15 mouse cellular contexts compared by ENCODE assay signal in the genomic region with DNA sequence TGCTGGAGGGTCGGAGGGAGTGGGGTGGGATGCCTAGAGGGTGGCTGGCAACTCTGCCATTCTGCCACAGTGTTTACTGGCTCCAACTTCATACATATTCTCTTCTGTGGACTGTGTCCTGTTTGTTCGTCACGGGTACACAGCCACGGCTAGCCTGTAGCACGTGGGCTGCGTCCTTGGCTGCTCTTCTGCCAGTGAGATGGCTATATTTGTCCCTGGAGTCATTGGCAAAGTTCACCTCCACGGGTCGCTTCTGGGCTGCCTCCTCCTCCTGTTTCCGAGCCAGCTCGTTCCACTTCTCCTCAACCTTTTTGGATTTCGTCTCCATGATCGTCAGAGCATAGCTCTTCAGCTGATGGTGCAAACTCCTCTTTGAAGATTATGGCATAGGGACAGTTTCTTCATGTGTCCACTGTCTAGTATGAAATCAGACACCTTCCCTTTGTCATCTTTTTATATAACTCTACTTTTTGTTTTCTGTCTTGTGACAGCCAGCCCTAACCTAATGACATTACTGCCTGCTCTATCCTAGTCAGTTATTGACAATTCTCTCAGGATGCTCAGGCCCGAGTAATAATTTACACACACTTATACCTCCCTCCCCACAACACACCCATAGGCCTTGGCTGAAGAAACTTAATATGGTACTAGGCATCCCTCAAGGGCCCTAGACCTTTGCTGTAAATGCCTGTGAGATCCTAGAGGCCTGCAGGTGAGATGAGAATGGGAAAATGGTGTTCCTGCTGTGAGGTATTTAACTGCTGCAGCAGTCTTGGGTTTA. TPM values are rescaled to one million over a fixed set of nuclear protein-coding genes. Genes with fewer than 3 reads are reported as not detected.
A peak's percentile ranks its signal among the peaks of the same experiment; 100 is the strongest.
DNase-seq lines count a peak whose midpoint lies in the region; ATAC-seq and TF ChIP-seq lines count a peak whose summit lies in the region.
"Had no signal": no experiment of that assay in that cellular context is flagged by ENCODE, and none has a peak within 500 bp of the region (broad histone marks: within the 10 kb centered on the region; RNA-seq: fewer than 3 reads in every experiment).

No protein-coding gene starts in this region.

- H3K9me3 ChIP-seq in heart, postnatal 0 days (replicated peaks; ENCODE audit: control insufficient read depth, low read length) = no peaks in the 10 kb centered on the region
- no peaks in the 10 kb centered on the region for H3K9me3 ChIP-seq in hindbrain, embryonic 10.5 days
- H3K9me3 ChIP-seq: G1E; limb, embryonic 13.5 days; neural tube, embryonic 13.5 days had no signal

- DNase-seq in gastrocnemius, adult 8-10 months (ENCODE audit: low spot score in 2 of 2) = peak; percentile 22 to 49
- no peak for DNase-seq in gastrocnemius, postnatal 4 days (ENCODE audit: low spot score in 2 of 2)
- DNase-seq in heart, postnatal 0 days (ENCODE audit: low spot score) = peak; percentile 32
- DNase-seq in kidney, adult 18-20 months = peak; percentile 61
- peak; percentile 67 for DNase-seq in kidney, postnatal 14 days
- no peak for DNase-seq in spleen, postnatal 14 days (ENCODE audit: low spot score in 2 of 2)
- DNase-seq in ovary, postnatal 14 days (ENCODE audit: low spot score) = no peak
- DNase-seq in hindbrain, embryonic 10.5 days (ENCODE audit: low spot score) = no peak
- DNase-seq: cerebellum, postnatal 36 days; forebrain, postnatal 0 days; layer of hippocampus, postnatal 36 days had no signal

- no peak overlapping the region for H3K9ac ChIP-seq in heart, postnatal 0 days (replicated peaks; ENCODE audit: low read depth, low read length)
- H3K9ac ChIP-seq: forebrain, postnatal 0 days; limb, embryonic 13.5 days; neural tube, embryonic 13.5 days had no signal

- no peak overlapping the region for H3K4me3 ChIP-seq in heart, postnatal 0 days (ENCODE audit: low read depth, low read length)
- no peak overlapping the region for H3K4me3 ChIP-seq in hindbrain, embryonic 10.5 days
- H3K4me3 ChIP-seq: limb, embryonic 13.5 days; neural tube, embryonic 13.5 days had no signal

- TF ChIP-seq CTCF in heart, postnatal 0 days (IDR thresholded peaks at IDR 0.05; ENCODE audit: low read depth) = no peak

- no peaks in the 10 kb centered on the region for H3K27me3 ChIP-seq in heart, postnatal 0 days (ENCODE audit: control insufficient read depth, insufficient read depth, low read length)
- no peaks in the 10 kb centered on the region for H3K27me3 ChIP-seq in hindbrain, embryonic 10.5 days (ENCODE audit: insufficient read depth, poor library complexity, severe bottlenecking)
- H3K27me3 ChIP-seq: limb, embryonic 13.5 days; neural tube, embryonic 13.5 days had no signal

- no peak overlapping the region for H3K27ac ChIP-seq in heart, postnatal 0 days (ENCODE audit: low read depth)
- H3K27ac ChIP-seq in hindbrain, embryonic 10.5 days = no peak overlapping the region
- H3K27ac ChIP-seq: limb, embryonic 13.5 days; neural tube, embryonic 13.5 days had no signal

- H3K4me1 ChIP-seq in heart, postnatal 0 days (ENCODE audit: control insufficient read depth, insufficient read depth) = 0 out of 2 replicates have a peak, but pooled peaks cover 5% of the 10 kb centered on the region
- H3K4me1 ChIP-seq in hindbrain, embryonic 10.5 days (replicated peaks) = peaks cover 22% of the 10 kb centered on the region

- H3K4me2 ChIP-seq in heart, postnatal 0 days (ENCODE audit: low read depth, low read length) = no peak overlapping the region
- H3K4me2 ChIP-seq: limb, embryonic 13.5 days; neural tube, embryonic 13.5 days had no signal

- WGBS in heart, postnatal 0 days = 51% methylated on average over 13 of the region's 13 CpGs
- 92% methylated on average over 13 of the region's 13 CpGs for WGBS in hindbrain, embryonic 10.5 days

- no peaks in the 10 kb centered on the region for H3K36me3 ChIP-seq in heart, postnatal 0 days (replicated peaks; ENCODE audit: control insufficient read depth, insufficient read depth, low read length)
- H3K36me3 ChIP-seq in hindbrain, embryonic 10.5 days = no peaks in the 10 kb centered on the region
- H3K36me3 ChIP-seq: G1E; limb, embryonic 13.5 days; neural tube, embryonic 13.5 days had no signal

- TF ChIP-seq EP300 in heart, postnatal 0 days (IDR thresholded peaks at IDR 0.05; ENCODE audit: low read depth) = no peak

- ATAC-seq in heart, postnatal 0 days (ENCODE audit: insufficient read depth, low read depth) = peak; percentile 84
- ATAC-seq: forebrain, postnatal 0 days; hindbrain, embryonic 16.5 days had no signal

RNA-seq across cellular contexts. Expression of a gene that starts 9.8 kb away (rescaled TPM):
- 10 to 100 TPM; 19.1 to 24.1 (median 20.0) TPM for total RNA-seq in gastrocnemius, adult 8-10 months (2022)
- 10 to 100 TPM; 39.8 to 43.9 TPM for total RNA-seq in gastrocnemius, postnatal 4 days (2021)
- total RNA-seq in heart, postnatal 0 days (2014; rRNA removed; ENCODE audit: low replicate concordance) = 19.9 and 23.6 TPM in 2 replicates
- 11.8 and 12.4 TPM in 2 replicates for polyA plus RNA-seq in heart, postnatal 0 days (2015; fragmentation: Nextera tagmentation; extraction: Ambion mirVana)
- polyA plus RNA-seq in hindbrain, embryonic 10.5 days (2016; fragmentation: Nextera tagmentation; extraction: Ambion mirVana) = 38.1 and 50.1 TPM in 2 replicates

Comparison
In these comparisons a context has a peak if more than half of its experiments do, and no peak if none do; other contexts are left out.
1. DNase-seq: peak in gastrocnemius, adult 8-10 months (2 of 2), heart, postnatal 0 days (single experiment), kidney, adult 18-20 months (single experiment) and kidney, postnatal 14 days (single experiment); none in gastrocnemius, postnatal 4 days (0 of 2), spleen, postnatal 14 days (0 of 2), ovary, postnatal 14 days (single experiment) and hindbrain, embryonic 10.5 days (single experiment).